Mouse (Mus musculus) liver, adult 2 months (tissue): Measurements from ENCODE around the gene Olfr1402.

Experiments used
- CTCF ChIP-seq: fragments of 200-500 bp; IDR thresholded peaks from 2 replicates; pipeline ENCODE4 v1.5.1; 2011; ENCODE audit warnings: low read depth, low read length, control low read depth
- POLR2A ChIP-seq: fragments of 200-500 bp; IDR thresholded peaks from 2 replicates; pipeline ENCODE4 v1.6.1; 2011; ENCODE audit warnings: low read length, control low read depth; ENCODE audit not compliant: insufficient read depth; ENCODE audit errors: extremely low read depth

DNA sequence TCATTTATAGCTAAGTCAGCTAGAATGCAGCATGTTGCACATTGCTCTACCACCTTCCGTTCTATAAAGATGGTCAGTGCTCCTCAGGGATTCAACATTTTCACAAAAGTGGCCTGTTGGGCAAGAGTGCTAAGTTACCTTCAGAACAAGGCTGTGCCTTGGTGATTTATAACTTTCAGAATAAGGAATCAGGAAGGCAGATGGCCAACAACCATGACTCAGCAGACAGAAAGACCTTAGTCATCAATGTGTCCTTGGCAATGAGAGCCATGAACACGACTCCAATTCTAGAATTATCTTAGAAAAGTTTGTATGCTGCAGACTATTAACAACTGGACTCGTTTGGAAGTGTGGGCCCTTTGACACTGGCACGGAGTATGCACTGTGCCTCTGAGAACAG lies 33.5 kb upstream of the Olfr1402 start:
- no peak for TF ChIP-seq CTCF
- TF ChIP-seq POLR2A: no peak
